Mouse (Mus musculus): ENCODE measurements at regions not wholly inside any gene's neighbourhood (a gene's known extent, or its start where the extent isn't known, plus 50 kb on each side); places are given as distances from the start of the nearest gene placed in this dataset.

GRCm38 (mm10) chr8:9011785-9012510 is 321.6 kb upstream of the Arglu1 start:
- no peak for TF ChIP-seq CEBPB (IDR thresholded peaks at IDR 0.05; ENCODE audit: insufficient read depth, poor library complexity, severe bottlenecking)
- no peak for TF ChIP-seq TCF12 (IDR thresholded peaks at IDR 0.05; ENCODE audit: insufficient read depth, poor library complexity, severe bottlenecking)
- TF ChIP-seq POLR2AphosphoS2 (IDR thresholded peaks at IDR 0.05; ENCODE audit: insufficient read length, low read depth), result no peak
- no peak for TF ChIP-seq MYOG (IDR thresholded peaks at IDR 0.05; ENCODE audit: control insufficient read depth in 1 of 3, insufficient read depth in 1 of 3, insufficient read length in 2 of 3, low read depth in 2 of 3)
- TF ChIP-seq MAX (IDR thresholded peaks at IDR 0.05; ENCODE audit: low read depth), result no peak
- no peak for TF ChIP-seq MYOD1 (IDR thresholded peaks at IDR 0.05; ENCODE audit: control insufficient read depth in 1 of 3, insufficient read length in 2 of 3, low read depth in 2 of 3)
- no peak for TF ChIP-seq USF1 (IDR thresholded peaks at IDR 0.05; ENCODE audit: low read depth)
- no peak for TF ChIP-seq POLR2A (IDR thresholded peaks at IDR 0.05; ENCODE audit: insufficient read length, low read depth)
- no peak for TF ChIP-seq E2F4 (IDR thresholded peaks at IDR 0.05; ENCODE audit: insufficient read depth)
- no peak for TF ChIP-seq REST (IDR thresholded peaks at IDR 0.05; ENCODE audit: insufficient read depth, insufficient read length)
- no peak for TF ChIP-seq TCF3 (IDR thresholded peaks at IDR 0.05; ENCODE audit: insufficient read length, low read depth)
- TF ChIP-seq SRF (IDR thresholded peaks at IDR 0.05; ENCODE audit: control insufficient read depth, insufficient read length, low read depth), result no peak
